Mouse (Mus musculus): ENCODE data around the gene AF067063.
"Not testable (repeated sequence)": the region's sequence is repeated elsewhere in the genome, so short reads cannot be mapped to it uniquely, and the experiment has no call there.

Gene AF067063

DNA sequence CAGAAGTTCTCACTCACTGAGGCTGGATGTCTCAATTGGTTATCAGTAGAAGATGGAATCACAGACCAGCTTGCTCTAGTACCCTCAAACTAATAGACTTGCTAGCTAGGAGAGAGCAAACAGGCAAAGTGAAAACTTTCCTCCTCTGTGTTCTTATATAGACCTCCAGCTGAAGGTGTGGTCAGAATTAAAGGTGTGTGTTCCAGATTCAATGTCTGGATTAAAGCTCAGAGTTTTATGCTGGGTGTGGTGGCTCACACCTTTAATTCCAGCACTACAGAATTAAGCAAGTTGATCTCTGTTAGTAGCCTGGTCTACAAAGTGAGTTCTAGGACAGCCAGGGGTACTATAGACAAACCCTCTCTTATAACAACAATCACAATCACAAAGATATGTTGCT is at the start of gene AF067063:
AF067063 (minus strand) TSS at position 101 of the 400 bp plus-strand sequence.
- not testable (repeated sequence) for DNase-seq (ENCODE audit: low read depth, low spot score)

GRCm38 (mm10) chr13:119864395-119864999 is 34.5 kb upstream of the AF067063 start:
- DNase-seq (ENCODE audit: low read depth, low spot score) = not testable (repeated sequence)

DNA sequence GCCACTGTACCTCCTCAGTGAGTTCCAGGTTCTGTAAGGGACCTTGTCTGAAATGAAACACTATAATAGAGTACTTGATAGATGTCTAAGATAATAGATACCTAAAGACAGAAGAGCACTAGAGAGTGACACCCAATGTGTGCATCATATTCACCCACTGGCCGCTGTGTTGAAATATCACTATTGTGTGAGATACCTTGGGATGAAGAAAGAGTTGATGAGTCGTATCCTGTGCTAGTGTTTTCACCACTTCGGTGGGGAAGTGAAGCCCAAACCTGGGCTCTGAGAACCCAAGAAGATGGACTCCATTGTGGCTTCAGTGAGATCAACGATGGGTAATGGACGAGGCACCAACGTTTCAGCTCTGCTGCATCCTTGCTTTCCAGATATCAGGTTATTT is 32.4 kb upstream of the AF067063 start:
- not testable (repeated sequence) for DNase-seq (ENCODE audit: low read depth, low spot score)

DNA sequence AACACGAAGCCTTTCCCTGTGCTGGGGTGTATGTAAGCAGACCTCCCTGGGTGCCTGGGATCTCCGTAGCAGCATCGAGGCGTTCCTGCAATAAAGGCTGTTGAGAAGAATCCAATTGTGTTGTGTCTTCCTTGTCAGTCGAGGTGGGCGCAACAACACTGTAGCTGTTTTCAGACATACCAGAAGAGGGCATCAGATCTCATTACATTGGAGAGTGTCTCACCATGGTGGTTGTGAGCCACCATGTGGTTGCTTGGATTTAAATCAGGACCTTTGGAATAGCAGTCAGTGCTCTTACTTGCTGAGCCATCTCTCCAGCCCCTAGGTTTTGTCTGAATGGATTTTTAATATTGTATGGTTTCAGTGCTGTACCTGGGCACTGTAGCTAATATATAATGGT is 10.0 kb upstream of the AF067063 start:
- not testable (repeated sequence) for DNase-seq (ENCODE audit: low read depth, low spot score)

GRCm38 (mm10) chr13:119837719-119838337 is 7.8 kb upstream of the AF067063 start:
- DNase-seq (ENCODE audit: low read depth, low spot score) = not testable (repeated sequence)

DNA sequence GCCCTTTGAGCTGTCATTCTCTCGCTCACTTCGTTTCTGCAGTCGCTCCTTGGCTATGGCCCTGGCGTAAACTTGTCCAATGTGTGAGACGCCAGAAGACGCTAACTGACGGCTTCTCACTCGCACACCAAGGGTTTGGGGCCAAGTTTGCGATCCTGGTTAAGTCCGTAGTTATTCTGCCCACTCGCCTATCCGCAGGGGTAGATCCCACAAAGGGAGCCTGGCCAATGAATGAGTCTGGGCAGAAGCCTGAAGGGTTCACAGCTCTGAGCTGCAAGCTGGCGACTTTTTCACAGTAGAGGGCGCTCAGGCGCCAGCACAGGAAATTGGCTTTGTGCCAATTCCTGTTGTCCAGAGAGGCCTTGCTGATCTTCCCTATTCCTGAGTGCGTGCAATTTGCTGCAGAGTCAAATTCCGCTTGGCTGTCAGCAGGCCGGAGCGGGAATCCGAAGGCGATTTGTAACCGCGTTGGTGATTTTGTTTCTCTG is 6.4 kb upstream of the AF067063 start:
- DNase-seq (ENCODE audit: low read depth, low spot score) = not testable (repeated sequence)

DNA sequence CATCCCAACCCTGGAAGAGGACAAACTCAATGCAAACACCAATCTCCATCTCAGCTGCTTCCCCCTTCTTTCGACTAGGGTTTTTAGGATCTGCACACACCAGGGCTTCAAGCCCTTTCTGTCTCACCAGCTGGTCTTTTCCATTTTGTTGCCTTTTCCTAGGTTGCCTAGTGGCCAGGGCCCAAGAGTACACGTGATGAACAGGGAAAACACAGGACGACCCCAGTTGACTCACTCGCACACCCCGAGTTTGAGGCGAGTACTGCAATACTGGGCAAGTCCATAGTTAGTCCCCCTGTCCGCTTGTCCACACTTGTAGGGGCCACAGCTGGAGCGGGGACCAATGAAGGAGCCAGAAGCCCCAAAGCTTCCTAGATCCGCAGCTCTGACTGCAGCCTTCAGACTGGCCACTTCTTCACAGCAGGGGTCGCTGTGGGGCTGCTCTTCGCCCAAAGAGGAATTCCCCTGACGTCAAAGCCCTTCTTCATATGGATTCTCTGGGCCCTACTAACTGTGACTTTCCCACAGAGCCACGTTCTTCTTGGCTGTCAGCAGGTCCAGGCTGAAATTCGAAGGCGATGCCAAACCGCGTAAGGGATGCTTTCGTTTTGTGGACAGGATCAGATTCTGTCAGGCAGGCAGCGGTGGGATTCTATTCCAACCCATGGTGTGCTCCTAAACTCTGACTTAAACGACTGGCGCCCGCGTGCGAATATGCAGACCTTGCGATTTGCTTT is 5.5 kb upstream of the AF067063 start, which contains the start of gene D13Ertd608e:
D13Ertd608e (plus strand) TSS at position 687 of the 737 bp plus-strand sequence.
- DNase-seq (ENCODE audit: low read depth, low spot score) = not testable (repeated sequence)

DNA sequence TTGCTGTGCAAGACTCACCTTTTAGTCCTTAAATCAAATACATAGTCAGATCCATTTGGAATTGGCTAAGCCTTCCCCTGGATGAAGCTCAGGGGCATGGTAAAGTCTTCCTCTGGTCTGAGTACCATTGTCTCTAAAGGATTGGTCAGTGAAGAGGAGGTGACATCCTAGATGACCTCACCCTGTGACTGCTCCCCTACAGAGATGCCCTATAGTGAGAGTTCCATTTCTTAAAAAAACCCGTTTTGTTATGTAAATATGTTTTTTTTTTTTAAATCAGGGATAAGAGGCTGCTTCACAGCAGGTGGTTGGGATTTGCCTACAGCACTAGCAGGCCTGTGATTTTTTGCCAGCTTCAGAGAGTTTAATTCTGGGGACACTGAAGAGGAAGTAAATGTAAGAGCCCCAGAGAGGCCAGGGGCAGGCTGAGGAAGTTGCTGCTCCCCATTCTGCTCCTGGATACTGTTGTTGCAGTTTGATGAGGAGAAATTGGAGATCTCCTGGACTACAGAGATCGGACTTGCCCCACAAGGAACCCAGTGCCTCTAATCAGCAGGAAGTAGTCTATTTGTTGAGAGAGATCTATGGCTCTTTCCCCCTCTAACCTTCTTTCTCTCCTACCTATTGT is 12.3 kb downstream of the AF067063 start:
- no peak for DNase-seq (ENCODE audit: low read depth, low spot score)

DNA sequence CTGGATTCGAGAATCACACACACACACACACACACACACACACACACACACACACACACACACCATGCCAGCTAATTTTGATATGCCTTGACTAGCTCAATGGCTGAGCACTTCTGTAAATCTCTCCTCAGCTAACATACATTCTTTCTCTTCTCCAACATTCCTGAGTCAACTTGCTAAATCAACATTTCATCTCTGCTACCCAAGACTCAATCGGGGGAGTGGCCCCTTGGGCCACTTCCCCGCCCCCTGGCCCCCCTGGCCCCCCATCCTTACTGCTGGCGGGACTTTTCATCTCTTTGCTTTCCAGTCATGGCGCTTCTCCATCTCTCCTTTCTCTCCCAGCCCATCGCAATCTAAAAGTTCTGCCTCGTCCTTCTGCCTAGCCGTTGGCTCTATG is 13.2 kb downstream of the AF067063 start:
- no peak for DNase-seq (ENCODE audit: low read depth, low spot score)

- DNase-seq (ENCODE audit: low read depth, low spot score) = no peak
These were observed 20.0 kb downstream of the AF067063 start for GRCm38 (mm10) chr13:119810031-119810430.

DNA sequence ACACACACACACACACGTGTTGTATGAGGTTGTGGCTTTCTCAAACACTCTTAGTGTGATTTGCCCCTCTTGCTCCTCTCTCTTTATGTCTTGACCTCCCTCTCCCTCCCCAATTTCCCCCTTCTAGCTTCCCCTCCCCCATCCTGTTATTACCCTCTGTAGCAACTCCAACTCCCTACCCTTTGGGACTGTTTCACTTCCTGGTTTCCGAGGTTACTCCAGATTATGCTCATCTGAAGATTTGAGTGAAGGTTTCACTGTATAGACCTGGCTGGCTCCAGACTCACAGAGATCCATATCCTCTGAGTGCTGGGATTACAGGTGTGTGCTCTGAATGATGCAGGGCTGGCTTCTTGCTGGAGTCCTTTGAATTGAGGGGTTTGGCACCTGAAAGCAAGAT is 21.1 kb downstream of the AF067063 start:
- no peak for DNase-seq (ENCODE audit: low read depth, low spot score)

- DNase-seq (ENCODE audit: low read depth, low spot score) = no peak
These were observed 32.4 kb downstream of the AF067063 start for GRCm38 (mm10) chr13:119797656-119798055.

GRCm38 (mm10) chr13:119792791-119793404 is 37.1 kb downstream of the AF067063 start:
- no peak for DNase-seq (ENCODE audit: low read depth, low spot score)

DNA sequence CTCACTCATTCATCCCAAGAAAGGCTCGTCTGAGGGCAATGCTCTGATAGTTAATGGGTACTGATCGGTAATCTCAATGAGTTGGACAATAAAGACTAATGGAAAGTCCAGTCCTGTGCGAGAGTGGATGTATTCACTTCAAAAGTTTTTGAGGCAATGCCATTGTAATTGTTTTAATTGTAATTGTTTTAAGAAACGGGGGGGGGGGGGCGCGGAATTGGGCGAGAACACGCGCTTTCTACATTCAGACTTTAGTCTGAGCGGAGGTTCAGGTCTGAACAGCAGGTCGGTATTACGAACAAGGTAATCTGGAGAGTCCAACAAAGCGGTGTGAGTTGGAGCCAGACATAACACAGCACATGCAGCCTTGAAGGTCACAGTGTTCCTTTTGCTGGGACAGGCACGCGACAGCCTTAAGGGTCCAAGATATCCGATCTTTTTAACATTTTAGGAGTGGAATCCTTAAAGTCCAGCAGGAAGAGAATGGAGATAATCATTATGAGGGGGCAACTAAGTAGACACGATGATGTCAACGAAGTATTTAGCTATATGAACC is 38.4 kb downstream of the AF067063 start:
- peak; percentile 4 for DNase-seq (ENCODE audit: low read depth, low spot score)

DNA sequence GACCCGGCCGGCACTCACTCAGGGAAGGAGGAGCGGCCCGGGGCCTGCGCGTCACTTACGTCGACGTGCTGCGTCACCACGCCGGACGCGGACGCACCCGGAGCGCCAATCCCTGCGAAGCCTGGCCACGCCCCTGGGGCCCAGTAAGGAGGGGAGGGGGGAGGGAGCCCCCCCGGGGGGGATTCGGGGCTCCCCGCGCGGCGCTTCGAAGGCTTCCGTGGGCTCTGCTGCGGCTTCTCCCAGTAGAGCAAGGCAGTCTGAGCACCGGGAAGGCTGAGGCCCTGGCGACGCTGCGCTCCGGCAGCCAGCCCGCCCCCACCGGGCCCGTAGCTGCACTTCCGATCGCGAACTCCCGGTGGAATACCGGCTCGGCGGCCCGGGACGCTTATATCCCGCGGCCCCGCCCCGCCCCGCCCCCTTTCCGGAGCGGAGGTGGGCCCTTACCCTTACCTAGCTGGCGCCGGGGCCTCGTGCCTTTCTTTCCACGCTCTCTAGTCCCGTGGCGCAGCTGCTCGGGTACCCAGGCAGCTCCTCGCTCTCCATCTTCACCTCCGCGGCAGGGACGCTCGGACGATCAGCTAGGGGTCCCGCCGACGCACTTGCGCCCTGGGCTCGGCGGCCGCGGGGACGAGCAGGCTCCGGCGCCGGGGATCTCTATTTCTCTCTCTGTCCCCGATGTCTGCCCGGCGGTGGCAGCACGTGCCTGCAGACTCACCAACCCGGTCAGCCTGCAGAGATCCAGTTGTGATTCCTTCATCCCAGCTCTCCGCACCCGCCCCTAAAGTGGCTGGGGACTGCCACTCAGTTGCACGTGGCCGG is 39.0 kb downstream of the AF067063 start, which contains the start of gene Zfp131:
Zfp131 (minus strand) TSS at position 129 of the 819 bp plus-strand sequence.
- peak; percentile 93 for DNase-seq (ENCODE audit: low read depth, low spot score)

DNA sequence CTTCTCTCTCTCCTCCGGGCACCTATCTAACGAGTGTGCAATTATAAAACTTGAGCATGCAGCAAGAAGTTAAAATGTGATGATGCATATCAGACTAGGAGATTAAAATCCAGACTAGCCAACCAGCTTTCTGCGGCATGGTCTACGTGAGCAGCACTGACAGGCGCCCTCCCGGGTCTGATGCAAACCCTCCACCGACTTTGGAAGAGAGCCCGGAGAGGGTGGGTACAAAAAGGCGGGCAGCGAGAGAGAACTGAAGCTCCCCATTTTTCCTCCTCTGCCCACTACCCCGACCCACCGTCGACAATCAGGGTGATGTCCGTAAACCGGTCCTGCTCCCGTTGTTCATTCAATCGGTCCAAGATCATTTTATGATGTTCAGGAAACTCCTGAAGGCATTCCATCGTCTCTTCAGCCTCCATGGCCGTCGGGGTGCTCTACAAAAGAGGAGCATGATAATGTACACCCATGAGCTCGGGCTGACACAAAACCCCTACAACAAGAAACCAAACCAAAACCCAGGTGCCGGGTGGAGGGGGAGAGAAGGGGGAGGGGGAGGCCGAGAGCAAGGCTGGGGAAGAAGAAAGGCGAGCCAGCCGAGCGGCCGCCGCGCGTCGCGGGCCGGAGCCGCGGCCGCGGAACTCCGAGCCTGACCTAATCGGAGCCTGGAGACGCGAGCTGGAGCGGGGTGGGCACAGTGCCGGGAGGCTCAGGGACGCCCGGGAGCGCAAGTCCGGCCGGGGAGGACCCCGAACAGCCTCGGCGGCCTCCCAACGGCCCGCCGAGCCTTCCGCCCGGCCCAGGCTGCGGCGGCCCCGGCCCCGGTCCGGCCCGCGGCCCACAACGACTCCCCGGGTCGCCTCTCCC is 39.9 kb downstream of the AF067063 start:
- peak; percentile 37 for DNase-seq (ENCODE audit: low read depth, low spot score)

DNA sequence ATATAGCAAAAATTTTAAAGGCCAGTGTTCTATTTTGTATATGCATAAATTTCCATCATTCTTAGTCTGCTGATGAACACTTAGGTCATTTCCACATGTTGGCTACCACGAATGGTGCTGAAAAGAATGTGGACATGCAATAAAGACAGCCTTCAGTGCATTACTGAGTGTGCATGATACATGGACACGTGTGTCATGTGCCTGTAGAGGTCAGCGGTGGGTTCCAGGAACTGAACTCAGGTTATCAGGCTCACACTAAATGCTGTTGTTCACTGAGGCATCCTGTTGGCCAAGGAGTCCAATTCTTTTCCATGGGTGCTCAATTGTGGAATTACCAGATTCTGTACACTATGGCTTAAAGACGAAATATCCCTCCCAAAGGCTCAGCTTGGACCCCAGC is 46.4 kb downstream of the AF067063 start:
- no peak for DNase-seq (ENCODE audit: low read depth, low spot score)
